9 mouse cellular contexts compared by ENCODE assay signal in genomic region chr7:109528356-109528755, GRCm38 (mm10). TPM values are rescaled to one million over a fixed set of nuclear protein-coding genes. Genes with fewer than 3 reads are reported as not detected.
DNase-seq lines count a peak whose midpoint lies in the region; ATAC-seq and TF ChIP-seq lines count a peak whose summit lies in the region.
"Had no signal": no experiment of that assay in that cellular context is flagged by ENCODE, and none has a peak within 500 bp of the region (broad histone marks: within the 10 kb centered on the region; RNA-seq: fewer than 3 reads in every experiment).

No protein-coding gene starts in this region.

- TF ChIP-seq CTCF in spleen, adult 2 months (IDR thresholded peaks at IDR 0.05; ENCODE audit: extremely low read depth, insufficient read depth, insufficient read length, insufficient replicate concordance): peak; percentile 55; the same call in 1 of the 2 replicates
- peak; percentile 84 for TF ChIP-seq CTCF in midbrain, postnatal 0 days (IDR thresholded peaks at IDR 0.05)

- H3K36me3 ChIP-seq in spleen, adult 2 months (ENCODE audit: control insufficient read depth, insufficient read depth, low read length): peaks cover 13% of the 10 kb centered on the region
- H3K36me3 ChIP-seq in hindbrain, embryonic 13.5 days: peaks cover 36% of the 10 kb centered on the region
- H3K36me3 ChIP-seq in limb, embryonic 15.5 days: peaks cover 83% of the 10 kb centered on the region
- H3K36me3 ChIP-seq in midbrain, postnatal 0 days (ENCODE audit: insufficient read depth, low read length): peaks cover 35% of the 10 kb centered on the region

- no peaks in the 10 kb centered on the region for H3K4me1 ChIP-seq in spleen, adult 2 months (ENCODE audit: control insufficient read depth, insufficient read depth, insufficient read length)
- H3K4me1 ChIP-seq in hindbrain, embryonic 13.5 days (replicated peaks): no peaks in the 10 kb centered on the region
- H3K4me1 ChIP-seq in limb, embryonic 15.5 days: 0 out of 2 replicates have a peak, but pooled peaks cover 3% of the 10 kb centered on the region
- H3K4me1 ChIP-seq in midbrain, postnatal 0 days (ENCODE audit: insufficient read depth, low read length): no peaks in the 10 kb centered on the region

- peak; percentile 66; the same call in 1 of the 2 replicates for ATAC-seq in hindbrain, embryonic 13.5 days (ENCODE audit: low FRiP score)
- peak; percentile 26; the same call in 1 of the 2 replicates for ATAC-seq in limb, embryonic 15.5 days (ENCODE audit: insufficient number of reproducible peaks, low FRiP score, low TSS enrichment, low read depth)
- peak; percentile 76; the same call in 1 of the 2 replicates for ATAC-seq in midbrain, postnatal 0 days (ENCODE audit: low FRiP score)

- 40% methylated on average over 3 of the region's 3 CpGs for WGBS in spleen, adult 2 months
- 20% methylated on average over 3 of the region's 3 CpGs for WGBS in hindbrain, embryonic 13.5 days
- WGBS in limb, embryonic 15.5 days: 26% methylated on average over 3 of the region's 3 CpGs
- WGBS in midbrain, postnatal 0 days: 13% methylated on average over 3 of the region's 3 CpGs

- no peak overlapping the region for H3K27ac ChIP-seq in spleen, adult 2 months (ENCODE audit: insufficient read depth, low read length)
- H3K27ac ChIP-seq in hindbrain, embryonic 13.5 days: no peak overlapping the region
- no peak overlapping the region for H3K27ac ChIP-seq in limb, embryonic 15.5 days
- H3K27ac ChIP-seq in midbrain, postnatal 0 days (ENCODE audit: low read depth, low read length): no peak overlapping the region
- H3K27ac ChIP-seq: liver, embryonic 13.5 days had no signal

- no peaks in the 10 kb centered on the region for H3K27me3 ChIP-seq in spleen, adult 2 months (ENCODE audit: control insufficient read depth, insufficient read depth, low read length)
- H3K27me3 ChIP-seq in hindbrain, embryonic 13.5 days: no peaks in the 10 kb centered on the region
- no peaks in the 10 kb centered on the region for H3K27me3 ChIP-seq in limb, embryonic 15.5 days
- no peaks in the 10 kb centered on the region for H3K27me3 ChIP-seq in midbrain, postnatal 0 days (ENCODE audit: insufficient read depth, low read length)
- H3K27me3 ChIP-seq: liver, embryonic 13.5 days had no signal

- no peak for DNase-seq in spleen, adult 2 months (ENCODE audit: low read depth in 1 of 2, low spot score in 2 of 2)
- no peak for DNase-seq in spleen, postnatal 14 days (ENCODE audit: low spot score in 2 of 2)
- DNase-seq in cerebellum, adult 9-11 months: peak; percentile 56
- DNase-seq in gastrocnemius, adult 8-10 months (ENCODE audit: low spot score in 2 of 2): peak; percentile 32 to 50
- peak; percentile 65 for DNase-seq in midbrain, postnatal 0 days (ENCODE audit: low spot score)
- DNase-seq in frontal cortex, postnatal 14 days (ENCODE audit: low spot score in 2 of 2): no peak
- DNase-seq: liver, embryonic 13.5 days had no signal

- TF ChIP-seq POLR2A in spleen, adult 2 months (IDR thresholded peaks at IDR 0.05; ENCODE audit: low read depth, low read length): no peak

- no peaks in the 10 kb centered on the region for H3K9me3 ChIP-seq in hindbrain, embryonic 13.5 days
- H3K9me3 ChIP-seq in limb, embryonic 15.5 days: no peaks in the 10 kb centered on the region
- no peaks in the 10 kb centered on the region for H3K9me3 ChIP-seq in midbrain, postnatal 0 days (ENCODE audit: low read length)
- H3K9me3 ChIP-seq: liver, embryonic 13.5 days had no signal

- no peak overlapping the region for H3K4me3 ChIP-seq in spleen, adult 2 months (ENCODE audit: extremely low read depth, insufficient read depth, insufficient read length)
- H3K4me3 ChIP-seq in hindbrain, embryonic 13.5 days: no peak overlapping the region
- no peak overlapping the region for H3K4me3 ChIP-seq in limb, embryonic 15.5 days
- H3K4me3 ChIP-seq in midbrain, postnatal 0 days (ENCODE audit: low read depth, low read length): no peak overlapping the region
- H3K4me3 ChIP-seq: liver, embryonic 13.5 days had no signal

- peak overlapping the region; percentile 29; the same call in 1 of the 2 replicates for H3K9ac ChIP-seq in hindbrain, embryonic 13.5 days
- H3K9ac ChIP-seq in limb, embryonic 15.5 days: no peak overlapping the region
- H3K9ac ChIP-seq in midbrain, postnatal 0 days (replicated peaks; ENCODE audit: low read length, poor library complexity, severe bottlenecking): no peak overlapping the region
- H3K9ac ChIP-seq: liver, embryonic 13.5 days had no signal

- no peak overlapping the region for H3K4me2 ChIP-seq in hindbrain, embryonic 13.5 days
- no peak overlapping the region for H3K4me2 ChIP-seq in limb, embryonic 15.5 days
- H3K4me2 ChIP-seq in midbrain, postnatal 0 days (ENCODE audit: low read depth, low read length, poor library complexity, severe bottlenecking): no peak overlapping the region
- H3K4me2 ChIP-seq: liver, embryonic 13.5 days had no signal

RNA-seq across cellular contexts. Expression of gene Rpl27a, which starts 9.4 kb away (rescaled TPM):
- 448 and 545 TPM in 2 replicates for polyA plus RNA-seq in spleen, adult 2 months (2012; rRNA removed)
- total RNA-seq in gastrocnemius, adult 8-10 months (2022): 10 to 100 TPM; 66.8 to 96.7 (median 83.2) TPM
- polyA plus RNA-seq in hindbrain, embryonic 13.5 days (2015; fragmentation: Nextera tagmentation; extraction: Ambion mirVana): 89.0 TPM in 2 replicates
- polyA plus RNA-seq in limb, embryonic 15.5 days (2015; fragmentation: Nextera tagmentation; extraction: Ambion mirVana): 113 and 140 TPM in 2 replicates
- 407 and 426 TPM in 2 replicates for total RNA-seq in midbrain, postnatal 0 days (2014; rRNA removed)
- 84.7 and 92.9 TPM in 2 replicates for polyA plus RNA-seq in midbrain, postnatal 0 days (2015; fragmentation: Nextera tagmentation; extraction: Ambion mirVana)

RNA-seq across cellular contexts. Expression of gene Trim66, which starts 20.4 kb away (rescaled TPM):
- polyA plus RNA-seq in spleen, adult 2 months (2012; rRNA removed): 0.06 and 0.08 TPM in 2 replicates
- under 1 TPM; 0.07 to 0.13 (median 0.12) TPM for total RNA-seq in gastrocnemius, adult 8-10 months (2022)
- 0.22 and 0.34 TPM in 2 replicates for polyA plus RNA-seq in hindbrain, embryonic 13.5 days (2015; fragmentation: Nextera tagmentation; extraction: Ambion mirVana)
- 0.04 and 0.11 TPM in 2 replicates for polyA plus RNA-seq in limb, embryonic 15.5 days (2015; fragmentation: Nextera tagmentation; extraction: Ambion mirVana)
- total RNA-seq in midbrain, postnatal 0 days (2014; rRNA removed): 9.1 and 10.1 TPM in 2 replicates
- 1.4 and 1.9 TPM in 2 replicates for polyA plus RNA-seq in midbrain, postnatal 0 days (2015; fragmentation: Nextera tagmentation; extraction: Ambion mirVana)

Comparison
In these comparisons a context has a peak if more than half of its experiments do, and no peak if none do; other contexts are left out.
1. DNase-seq: peak in cerebellum, adult 9-11 months (single experiment), gastrocnemius, adult 8-10 months (2 of 2) and midbrain, postnatal 0 days (single experiment); none in spleen, adult 2 months (0 of 2), spleen, postnatal 14 days (0 of 2) and frontal cortex, postnatal 14 days (0 of 2).
2. ATAC-seq: peak in every context shown above with its lines; median percentile 76 in midbrain, postnatal 0 days; 66 in hindbrain, embryonic 13.5 days; 26 in limb, embryonic 15.5 days.